Mouse (Mus musculus) forebrain, embryonic 14.5 days (tissue): ENCODE data around the gene Snd1. TPM values are rescaled to one million over a fixed set of nuclear protein-coding genes. Genes with fewer than 3 reads are reported as not detected.
A peak's percentile ranks its signal among the peaks of the same experiment; 100 is the strongest.

Experiments used
- ATAC-seq: fragments of 200-750 bp; cut with Nextera tagmentation; 2 replicates; pipeline ENCODE4 v1.8.0; 2017; ENCODE audit warnings: mild to moderate bottlenecking, moderate library complexity
- DNase-seq: peaks from one replicate; pipeline ENCODE4 v3.0.0-alpha.2; 2015; ENCODE audit warnings: low spot score
- H3K27ac ChIP-seq: fragments of 300-500 bp; sonication (generic); 2 replicates; pipeline ENCODE4 v1.5.1; 2014; ENCODE audit warnings: low read depth, mild to moderate bottlenecking, control low read depth, low read length, moderate library complexity
- H3K27me3 ChIP-seq: fragments of 300-500 bp; sonication (generic); replicated peaks from 2 replicates; pipeline ENCODE4 v1.6.1; 2014; ENCODE audit warnings: low read length, control low read depth, mixed read lengths; ENCODE audit not compliant: control insufficient read depth, insufficient read depth
- H3K36me3 ChIP-seq: fragments of 300-500 bp; sonication (generic); 2 replicates; pipeline ENCODE4 v1.6.1; 2014; ENCODE audit warnings: low read length, control low read depth; ENCODE audit not compliant: control insufficient read depth, insufficient read depth
- H3K4me1 ChIP-seq: fragments of 300-500 bp; sonication (generic); 2 replicates; pipeline ENCODE4 v1.6.1; 2014; ENCODE audit warnings: antibody characterized with exemption, low read length, control low read depth; ENCODE audit not compliant: control insufficient read depth, insufficient read depth
- H3K4me2 ChIP-seq: fragments of 300-500 bp; sonication (generic); 2 replicates; pipeline ENCODE4 v1.6.1; 2014; ENCODE audit warnings: mild to moderate bottlenecking, control low read depth, low read length
- H3K4me3 ChIP-seq: fragments of 300-500 bp; sonication (generic); 2 replicates; pipeline ENCODE4 v1.5.1; 2014; ENCODE audit warnings: low read depth, low read length, control low read depth
- H3K9ac ChIP-seq: fragments of 300-500 bp; sonication (generic); 2 replicates; pipeline ENCODE4 v1.6.1; 2014; ENCODE audit warnings: mild to moderate bottlenecking, low read length, control low read depth, moderate library complexity
- H3K9me3 ChIP-seq: fragments of 300-500 bp; sonication (generic); replicated peaks from 2 replicates; pipeline ENCODE4 v1.6.1; 2016; ENCODE audit warnings: low read length, control low read depth, mixed read lengths; ENCODE audit not compliant: control insufficient read depth
- WGBS: fragments of 180-500 bp; shearing (Covaris S2); extraction: QIAGEN DNeasy Blood & Tissue Kit; methylation state at CpG from one replicate; pipeline ENCODE4 v1.1.7; 2014; 5-methylcytosine and 5-hydroxymethylcytosine counted together
- polyA plus RNA-seq: library from polyadenylated mRNA; unstranded; fragments of >200 nt; fragmentation: Nextera tagmentation; extraction: Ambion mirVana; gene quantifications from 2 replicates; pipeline ENCODE4 v1.2.1, GENCODE M21; 2014

Gene Snd1
- polyA plus RNA-seq, 1 experiment from 2014 or later: 67.9 TPM

DNA sequence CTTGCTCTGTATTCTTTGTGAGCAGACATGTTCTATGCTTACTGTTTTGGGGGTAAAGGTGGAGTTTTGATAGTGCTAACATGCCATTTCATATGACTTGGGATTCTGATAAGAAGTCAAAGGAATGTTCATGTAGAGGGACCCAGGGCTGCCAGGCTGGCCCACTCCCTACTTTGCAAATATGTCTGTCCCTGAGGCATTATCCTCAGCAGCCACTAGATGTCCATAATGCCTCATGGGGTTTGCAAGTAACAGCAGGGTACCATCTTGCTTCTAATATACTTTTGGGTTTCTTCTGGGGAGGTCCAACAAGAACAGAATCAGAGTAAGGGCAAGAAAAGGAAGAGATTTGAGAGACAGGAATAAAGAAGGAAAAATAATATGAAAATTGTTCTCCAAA is 361.7 kb downstream of the Snd1 start:
- Histone ChIP-seq H3K36me3 (no peaks in the 10 kb centered on the region), H3K9me3 (no peaks in the 10 kb centered on the region), H3K4me2 (no peak overlapping the region), H3K4me1 (peaks cover 12% of the 10 kb centered on the region), H3K4me3 (no peak overlapping the region), H3K9ac (no peak overlapping the region), H3K27ac (no peak overlapping the region), H3K27me3 (no peaks in the 10 kb centered on the region)
- no peak for ATAC-seq
- DNase-seq: peak; percentile 57

GRCm38 (mm10) chr6:28841569-28841968 is 366.6 kb downstream of the Snd1 start:
- H3K4me2 ChIP-seq: no peak overlapping the region
- DNase-seq (no peak), ATAC-seq (no peak)
- no peaks in the 10 kb centered on the region for H3K27me3 ChIP-seq
- 65% methylated on average over 3 of the region's 3 CpGs for WGBS
- H3K36me3 ChIP-seq: no peaks in the 10 kb centered on the region
- H3K9me3 ChIP-seq: no peaks in the 10 kb centered on the region
- peaks cover 32% of the 10 kb centered on the region for H3K4me1 ChIP-seq
- H3K4me3 ChIP-seq: no peak overlapping the region
- no peak overlapping the region for H3K9ac ChIP-seq
- H3K27ac ChIP-seq: no peak overlapping the region

DNA sequence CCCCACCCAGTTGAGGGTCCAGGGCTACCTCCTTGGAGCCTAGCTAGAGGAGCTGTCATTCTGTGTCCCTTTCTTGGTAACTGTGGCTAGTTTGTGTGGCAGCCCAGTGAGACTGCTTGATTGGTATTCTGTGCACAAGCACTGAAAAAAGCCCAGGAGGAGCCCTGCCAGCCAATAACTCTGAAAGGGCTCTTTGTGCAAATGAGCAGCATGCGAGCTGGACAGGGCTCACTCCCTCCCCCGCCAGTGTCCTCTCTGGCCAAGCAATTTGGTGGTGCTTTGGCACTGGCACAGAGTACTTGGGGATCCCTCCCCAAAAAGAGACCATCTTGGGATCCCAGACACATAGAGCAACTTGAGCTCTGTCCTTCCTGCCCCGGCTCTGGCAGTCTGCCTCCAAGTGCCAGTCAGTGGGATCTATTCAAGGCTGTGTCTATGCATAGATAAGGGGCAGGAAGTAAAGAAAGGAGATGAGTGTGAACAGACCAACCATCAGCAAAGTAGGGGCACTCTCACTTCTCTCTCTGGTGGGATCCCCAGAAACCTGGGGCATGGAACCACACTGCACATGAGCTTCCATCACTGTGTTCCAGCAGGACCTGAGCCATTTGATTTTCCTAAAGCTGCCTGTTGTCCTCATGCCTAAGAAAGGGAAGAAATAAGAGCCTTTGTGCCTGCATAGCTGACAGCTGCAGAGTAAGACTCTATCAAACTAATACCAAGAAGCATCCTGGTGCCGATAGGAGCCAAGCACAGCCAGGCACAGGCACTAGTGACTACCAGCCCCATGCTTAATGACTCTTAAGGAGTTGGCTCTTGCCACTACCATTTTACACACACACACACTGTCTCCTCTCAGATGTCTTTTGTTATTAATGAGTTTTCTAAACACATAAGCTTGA is 367.7 kb downstream of the Snd1 start:
- Histone ChIP-seq H3K9me3 (no peaks in the 10 kb centered on the region), H3K9ac (peak overlapping the region; percentile 29; the same call in 1 of the 2 replicates), H3K4me2 (peak overlapping the region; percentile 15), H3K27ac (peak overlapping the region; percentile 77), H3K4me1 (peaks cover 32% of the 10 kb centered on the region), H3K27me3 (no peaks in the 10 kb centered on the region), H3K4me3 (no peak overlapping the region), H3K36me3 (no peaks in the 10 kb centered on the region)
- 7% methylated on average over 4 of the region's 4 CpGs for WGBS
- ATAC-seq (peak; percentile 90), DNase-seq (peak; percentile 92)

DNA sequence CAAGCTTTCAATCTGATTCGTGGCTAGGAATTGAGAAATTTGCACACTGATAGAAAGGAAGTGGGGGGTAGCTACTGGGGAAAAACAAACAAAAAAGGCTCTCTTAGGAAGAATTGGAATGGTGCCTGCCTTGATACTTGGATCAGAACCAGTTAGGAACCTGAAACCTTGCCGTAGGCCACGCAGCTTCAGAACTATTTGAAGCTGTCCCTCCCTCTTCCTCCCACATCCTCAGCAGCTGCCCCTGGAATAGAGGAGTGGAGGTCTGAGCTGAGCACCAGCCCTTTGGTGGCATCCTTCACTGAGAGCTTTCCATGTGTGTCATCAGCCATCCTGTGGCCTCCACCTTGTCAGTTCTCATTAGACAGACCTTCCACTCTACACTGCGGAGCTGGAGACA is 370.7 kb downstream of the Snd1 start:
- WGBS: 41% methylated on average over 4 of the region's 4 CpGs
- ATAC-seq (no peak), DNase-seq (peak; percentile 24)
- Histone ChIP-seq H3K27me3 (no peaks in the 10 kb centered on the region), H3K4me3 (no peak overlapping the region), H3K9me3 (no peaks in the 10 kb centered on the region), H3K36me3 (no peaks in the 10 kb centered on the region), H3K9ac (no peak overlapping the region), H3K27ac (no peak overlapping the region), H3K4me2 (no peak overlapping the region), H3K4me1 (peaks cover 40% of the 10 kb centered on the region)

DNA sequence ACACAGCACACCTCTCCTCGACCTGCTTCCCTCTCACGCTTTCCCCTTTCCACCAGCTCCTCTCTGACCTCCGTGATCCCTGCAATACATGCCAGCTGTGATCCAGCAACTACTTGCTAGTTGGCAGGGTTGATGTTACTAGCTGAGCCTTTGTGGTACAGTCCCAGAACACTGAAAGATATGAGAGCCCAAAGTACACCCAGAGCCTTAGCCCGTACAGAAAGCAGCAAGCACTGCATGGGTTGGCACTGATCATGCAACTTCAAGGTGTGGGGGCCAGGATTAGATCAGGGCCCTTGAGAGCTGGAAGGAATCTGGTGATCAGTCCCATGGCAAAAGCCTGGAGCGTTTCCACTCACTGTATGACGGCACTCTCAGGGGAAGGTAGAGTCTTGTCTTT is 372.7 kb downstream of the Snd1 start:
- 75% methylated on average over 6 of the region's 6 CpGs for WGBS
- Histone ChIP-seq H3K9ac (no peak overlapping the region), H3K27me3 (no peaks in the 10 kb centered on the region), H3K4me3 (no peak overlapping the region), H3K9me3 (no peaks in the 10 kb centered on the region), H3K4me1 (peaks cover 27% of the 10 kb centered on the region), H3K27ac (no peak overlapping the region), H3K36me3 (no peaks in the 10 kb centered on the region), H3K4me2 (no peak overlapping the region)
- no peak for ATAC-seq
- DNase-seq: no peak

GRCm38 (mm10) chr6:28848285-28848794 is 373.4 kb downstream of the Snd1 start:
- Histone ChIP-seq H3K9me3 (no peaks in the 10 kb centered on the region), H3K4me1 (peaks cover 25% of the 10 kb centered on the region), H3K36me3 (no peaks in the 10 kb centered on the region), H3K9ac (no peak overlapping the region), H3K27ac (no peak overlapping the region), H3K4me3 (no peak overlapping the region), H3K4me2 (no peak overlapping the region), H3K27me3 (no peaks in the 10 kb centered on the region)
- DNase-seq: no peak
- 66% methylated on average over 6 of the region's 6 CpGs for WGBS
- ATAC-seq: no peak

DNA sequence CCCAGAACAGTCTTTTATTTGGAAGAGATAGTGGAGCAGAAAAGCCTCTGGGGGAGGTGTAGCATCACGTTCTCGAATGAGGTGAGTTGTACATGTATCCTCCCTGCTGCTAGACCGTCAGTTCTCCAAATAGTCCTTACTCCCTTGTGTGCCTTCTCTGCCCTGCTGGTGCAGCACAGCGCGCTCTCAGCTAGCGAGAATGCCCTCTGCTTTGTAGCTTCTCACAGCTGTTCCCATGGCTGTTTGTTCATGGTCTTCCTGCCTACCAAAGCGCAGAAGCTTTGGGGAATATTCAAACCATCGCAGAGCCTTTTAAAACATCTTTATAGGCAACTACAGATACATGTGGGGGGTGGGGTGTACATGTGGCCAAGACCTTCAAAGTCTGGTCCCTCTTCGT is 374.0 kb downstream of the Snd1 start:
- 68% methylated on average over 9 of the region's 9 CpGs for WGBS
- Histone ChIP-seq H3K4me1 (peaks cover 30% of the 10 kb centered on the region), H3K36me3 (no peaks in the 10 kb centered on the region), H3K27ac (no peak overlapping the region), H3K4me3 (no peak overlapping the region), H3K4me2 (no peak overlapping the region), H3K9ac (no peak overlapping the region), H3K27me3 (no peaks in the 10 kb centered on the region), H3K9me3 (no peaks in the 10 kb centered on the region)
- no peak for ATAC-seq
- no peak for DNase-seq

DNA sequence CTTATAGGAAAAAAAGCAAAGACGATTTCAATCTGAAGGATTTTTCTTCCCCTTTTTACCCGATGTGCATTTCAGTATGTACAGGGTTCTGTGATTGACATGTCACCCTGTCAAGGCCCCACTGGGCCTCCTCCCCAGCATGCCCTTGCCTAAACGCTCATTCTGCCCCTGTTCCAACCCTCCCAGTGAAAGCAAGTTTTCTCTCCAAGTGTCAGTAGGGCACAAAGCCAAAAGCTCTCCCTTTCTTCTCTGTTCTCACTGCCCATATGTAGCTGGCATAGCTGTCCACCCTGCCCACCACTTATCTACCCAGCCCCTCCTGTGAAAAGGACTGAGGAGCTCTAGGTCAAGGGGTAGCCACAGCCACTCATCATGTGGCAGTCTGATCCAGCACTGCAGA is 374.4 kb downstream of the Snd1 start:
- Histone ChIP-seq H3K9me3 (no peaks in the 10 kb centered on the region), H3K4me1 (peaks cover 32% of the 10 kb centered on the region), H3K27me3 (no peaks in the 10 kb centered on the region), H3K27ac (no peak overlapping the region), H3K9ac (no peak overlapping the region), H3K4me3 (no peak overlapping the region), H3K4me2 (no peak overlapping the region), H3K36me3 (no peaks in the 10 kb centered on the region)
- ATAC-seq (no peak), DNase-seq (no peak)
- 36% methylated on average over 3 of the region's 3 CpGs for WGBS

- no peak overlapping the region for H3K4me3 ChIP-seq
- H3K4me2 ChIP-seq: no peak overlapping the region
- no peaks in the 10 kb centered on the region for H3K36me3 ChIP-seq
- H3K27me3 ChIP-seq: no peaks in the 10 kb centered on the region
- no peak overlapping the region for H3K27ac ChIP-seq
- peaks cover 32% of the 10 kb centered on the region for H3K4me1 ChIP-seq
- H3K9me3 ChIP-seq: no peaks in the 10 kb centered on the region
- no peak for ATAC-seq
- H3K9ac ChIP-seq: no peak overlapping the region
- no peak for DNase-seq
- WGBS: 89% methylated on average over 9 of the region's 9 CpGs
Observed at GRCm38 (mm10) chr6:28850326-28850900, 375.5 kb downstream of the Snd1 start.
